Mouse (Mus musculus): ENCODE data around the gene Cyp4a10. TPM values are rescaled to one million over a fixed set of nuclear protein-coding genes. Genes with fewer than 3 reads are reported as not detected.
A peak's percentile ranks its signal among the peaks of the same experiment; 100 is the strongest.
"Not testable (repeated sequence)": the region's sequence is repeated elsewhere in the genome, so short reads cannot be mapped to it uniquely, and the experiment has no call there.

The Cyp4a10 gene
- not detected for total RNA-seq (2022)

DNA sequence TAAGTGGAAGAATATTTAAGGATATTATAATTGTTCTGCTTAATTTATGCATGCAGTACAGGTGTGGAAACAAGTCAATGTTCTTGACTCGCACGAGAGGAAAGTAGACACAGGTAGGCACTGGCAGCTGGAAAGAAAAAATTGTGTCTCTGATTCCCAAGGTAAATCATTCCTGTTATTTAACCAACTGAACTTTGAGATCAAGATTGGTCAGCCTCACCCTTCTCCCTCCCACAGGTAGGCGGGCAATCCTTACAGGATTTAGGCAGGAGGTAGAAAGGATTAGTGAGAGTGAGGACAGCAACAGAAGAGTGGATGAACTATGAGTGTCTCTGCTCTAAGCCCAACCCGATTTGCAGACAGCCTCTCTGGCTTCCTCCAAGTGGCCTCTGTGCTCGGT is at the start of gene Cyp4a10:
Cyp4a10 (plus strand) TSS at position 265 of the 400 bp plus-strand sequence.
- not testable (repeated sequence) for DNase-seq (ENCODE audit: low spot score in 2 of 2)

GRCm38 (mm10) chr4:115473585-115473984 is 44.5 kb upstream of the Cyp4a10 start:
- DNase-seq (ENCODE audit: low spot score in 2 of 2) = not testable (repeated sequence)

- DNase-seq (ENCODE audit: low spot score in 2 of 2) = peak in 1 of 2 experiments; percentile 8
Observed at GRCm38 (mm10) chr4:115476051-115476450, 42.0 kb upstream of the Cyp4a10 start.

DNA sequence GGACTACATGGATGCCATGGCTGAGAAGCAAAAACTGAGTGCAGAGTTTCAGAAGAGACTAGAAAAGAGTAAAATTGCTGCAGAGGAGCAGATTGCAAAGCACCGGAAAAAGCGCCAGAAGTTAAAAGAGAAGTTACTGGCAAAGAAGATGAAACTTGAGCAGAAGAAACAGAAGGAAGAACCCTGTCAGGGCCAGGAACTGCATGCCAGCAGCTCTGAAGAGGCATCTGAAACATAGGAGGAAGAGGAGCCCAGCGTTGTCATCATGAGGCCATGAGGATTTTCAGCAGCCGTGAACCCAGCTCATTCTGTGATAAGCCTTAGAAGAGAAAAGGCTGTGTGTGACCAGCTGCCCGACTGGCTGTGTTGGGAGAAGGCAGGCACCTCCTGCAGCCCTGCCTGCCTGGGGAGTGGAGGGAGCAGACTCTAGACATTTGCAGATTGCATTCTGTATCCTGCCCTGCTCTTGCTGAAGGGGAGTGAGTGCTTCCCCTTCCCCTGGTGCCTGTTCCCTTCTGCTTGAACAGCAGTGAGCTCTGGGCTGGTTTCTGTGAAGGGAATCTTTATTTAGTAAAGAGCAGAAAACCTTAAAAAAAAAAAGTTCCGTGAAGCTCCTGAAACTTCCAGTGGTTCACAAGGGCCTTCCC is 36.9 kb upstream of the Cyp4a10 start:
- DNase-seq (ENCODE audit: low spot score in 2 of 2) = no peak

- no peak for DNase-seq (ENCODE audit: low spot score in 2 of 2)
Observed at GRCm38 (mm10) chr4:115496001-115496400, 22.1 kb upstream of the Cyp4a10 start, which contains the start of gene Cyp4a14. Gene Cyp4a14 (minus strand): TSS chr4:115496142.

DNA sequence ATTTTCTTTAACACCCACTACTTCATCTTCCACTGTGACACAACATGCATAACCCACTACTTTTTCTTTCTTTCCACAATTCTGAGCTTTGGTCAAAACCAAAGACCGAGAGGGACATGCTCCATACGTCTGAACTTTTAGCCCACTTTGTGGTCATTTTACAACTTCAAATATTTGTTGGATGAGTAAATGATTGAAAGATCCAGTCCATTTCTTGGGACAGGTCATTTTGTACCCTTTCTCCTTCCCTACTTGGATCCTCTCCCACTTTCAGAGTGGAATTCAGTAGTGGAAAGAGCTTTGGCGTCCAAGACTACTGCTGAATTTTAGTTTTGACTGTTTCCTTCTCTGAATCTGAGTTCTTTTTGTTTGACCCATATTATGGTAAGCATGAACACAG is 20.6 kb upstream of the Cyp4a10 start:
- no peak for DNase-seq (ENCODE audit: low spot score in 2 of 2)

- DNase-seq (ENCODE audit: low spot score in 2 of 2) = not testable (repeated sequence)
Observed at GRCm38 (mm10) chr4:115513964-115514363, 4.1 kb upstream of the Cyp4a10 start.

DNA sequence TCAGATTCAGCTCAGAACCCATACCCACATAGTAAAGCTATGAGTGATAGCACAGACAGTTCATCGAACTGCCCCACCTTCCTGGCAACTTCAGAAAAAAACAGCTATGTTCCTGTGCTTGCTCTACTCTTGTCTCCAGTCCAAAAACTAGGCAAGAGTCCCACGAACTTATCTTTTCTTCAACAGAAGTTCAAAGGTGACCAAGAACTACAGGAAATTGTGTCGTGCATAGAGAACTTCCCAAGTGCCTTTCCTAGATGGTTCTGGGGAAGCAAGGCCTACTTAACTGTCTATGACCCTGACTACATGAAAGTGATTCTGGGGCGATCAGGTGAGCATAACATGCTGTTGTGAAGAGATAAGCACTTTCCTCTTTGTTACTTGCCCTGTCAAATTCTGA is 1.4 kb downstream of the Cyp4a10 start:
- DNase-seq (ENCODE audit: low spot score in 2 of 2) = no peak

DNA sequence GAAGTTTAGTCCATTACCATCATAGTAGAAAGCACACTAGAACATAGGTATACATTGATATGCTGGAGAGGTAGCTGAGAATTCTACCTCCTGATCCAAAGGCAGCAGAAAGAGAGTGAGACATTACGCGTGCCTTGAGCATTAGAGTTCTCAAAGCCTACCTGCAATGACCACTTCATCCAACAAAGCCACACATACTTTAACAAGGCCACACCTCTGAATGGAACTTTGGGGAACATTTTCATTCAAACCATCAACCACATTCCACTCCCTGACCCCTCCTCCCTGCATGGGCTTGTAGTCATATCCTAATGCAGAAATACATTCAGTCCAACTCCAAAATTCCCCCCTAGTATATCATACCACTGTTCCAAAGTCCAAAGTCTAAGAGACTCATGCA is 3.7 kb downstream of the Cyp4a10 start:
- no peak for DNase-seq (ENCODE audit: low spot score in 2 of 2)

DNA sequence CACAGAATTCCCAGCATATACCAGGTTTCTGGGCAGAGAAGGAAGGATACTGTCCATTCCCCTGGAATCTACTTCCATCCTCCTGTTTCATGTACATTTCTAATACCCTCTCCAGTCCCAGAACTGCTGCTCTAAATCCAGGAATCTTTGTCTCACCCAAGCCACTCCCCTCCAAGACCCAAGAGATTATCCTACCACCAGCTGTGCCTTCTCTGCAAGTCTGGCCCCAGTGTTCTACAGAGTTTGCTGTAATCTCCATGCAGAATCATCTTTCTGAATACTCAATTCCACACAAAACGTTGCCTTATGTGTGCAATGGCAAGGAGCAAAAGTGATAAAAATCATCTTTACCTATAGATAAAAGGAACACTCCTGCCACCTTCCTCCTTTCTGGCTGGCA is 27.0 kb downstream of the Cyp4a10 start:
- DNase-seq (ENCODE audit: low spot score in 2 of 2) = no peak

DNA sequence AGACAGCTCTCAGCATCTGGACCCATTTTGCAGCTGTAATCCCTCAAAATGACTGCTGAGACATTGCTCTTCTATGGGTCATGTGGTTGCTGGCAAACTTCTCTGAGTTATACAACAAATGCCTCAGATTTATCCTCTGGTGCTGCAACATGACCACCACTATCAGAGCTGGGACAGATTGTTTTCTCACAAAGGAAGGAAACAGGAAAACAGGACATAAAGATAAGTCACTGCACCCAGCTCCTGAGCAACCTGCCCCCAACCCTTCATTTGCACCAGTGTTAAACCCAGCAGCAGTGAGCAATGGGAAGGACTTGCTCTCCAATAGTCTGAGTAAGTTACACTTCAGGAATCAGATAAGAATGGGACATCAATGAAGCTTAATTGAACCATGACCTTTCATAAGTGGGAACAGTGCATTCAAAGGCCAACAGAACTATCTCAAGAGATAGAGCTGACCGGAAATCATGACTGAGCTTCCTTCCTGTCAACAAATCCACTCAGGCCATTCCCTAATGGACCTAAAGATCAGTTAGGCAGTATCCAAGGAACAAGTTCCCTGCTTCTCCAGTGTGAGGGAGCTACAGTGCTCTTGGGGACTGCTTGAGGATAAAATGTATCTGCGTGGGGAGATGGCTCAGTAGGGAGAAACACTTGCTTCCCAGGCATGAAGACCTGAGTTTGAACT is 28.2 kb downstream of the Cyp4a10 start:
- DNase-seq (ENCODE audit: low spot score in 2 of 2) = no peak

- no peak for DNase-seq (ENCODE audit: low spot score in 2 of 2)
Observed at GRCm38 (mm10) chr4:115552726-115553125, 34.7 kb downstream of the Cyp4a10 start.

GRCm38 (mm10) chr4:115555513-115555912 is 37.4 kb downstream of the Cyp4a10 start:
- no peak for DNase-seq (ENCODE audit: low spot score in 2 of 2)

DNA sequence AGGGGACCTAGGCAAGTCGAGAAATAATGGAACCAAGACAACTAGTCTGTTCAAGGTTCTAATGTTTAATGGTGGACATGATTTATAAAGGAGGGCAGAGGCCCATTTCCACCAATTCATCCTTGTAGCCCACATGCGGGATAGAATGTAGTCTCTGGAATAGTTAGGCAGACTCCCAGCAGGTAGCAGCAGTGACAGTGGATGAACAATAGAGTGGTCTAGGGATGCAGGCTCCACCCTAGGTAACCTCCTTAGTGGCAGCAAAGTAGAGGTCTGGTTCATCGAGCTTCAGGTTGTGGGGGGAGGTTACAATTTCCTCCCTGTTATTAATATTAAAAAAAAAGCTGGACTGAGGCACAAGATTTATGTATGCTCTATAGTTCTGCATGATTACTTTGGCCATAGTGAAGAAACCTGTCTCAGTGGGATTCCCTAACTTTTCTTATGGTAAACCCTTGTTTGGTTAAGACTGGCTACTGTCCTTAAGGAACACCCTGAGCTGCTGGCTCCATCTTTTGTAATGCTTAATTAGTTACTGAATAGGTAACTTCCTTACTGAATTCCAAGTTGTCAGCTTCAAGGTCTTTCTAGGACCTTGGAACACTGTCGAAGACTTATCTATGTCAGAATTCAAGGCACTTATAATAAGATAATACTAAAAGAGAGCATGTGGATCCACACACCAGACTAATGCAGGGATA is 39.9 kb downstream of the Cyp4a10 start:
- no peak for DNase-seq (ENCODE audit: low spot score in 2 of 2)

GRCm38 (mm10) chr4:115561236-115561635 is 43.2 kb downstream of the Cyp4a10 start:
- not testable (repeated sequence) for DNase-seq (ENCODE audit: low spot score in 2 of 2)

GRCm38 (mm10) chr4:115563401-115563800 is 45.3 kb downstream of the Cyp4a10 start, which contains the start of gene Cyp4a31:
Gene Cyp4a31 (plus strand): TSS chr4:115563649.
- no peak for DNase-seq (ENCODE audit: low spot score in 2 of 2)

DNA sequence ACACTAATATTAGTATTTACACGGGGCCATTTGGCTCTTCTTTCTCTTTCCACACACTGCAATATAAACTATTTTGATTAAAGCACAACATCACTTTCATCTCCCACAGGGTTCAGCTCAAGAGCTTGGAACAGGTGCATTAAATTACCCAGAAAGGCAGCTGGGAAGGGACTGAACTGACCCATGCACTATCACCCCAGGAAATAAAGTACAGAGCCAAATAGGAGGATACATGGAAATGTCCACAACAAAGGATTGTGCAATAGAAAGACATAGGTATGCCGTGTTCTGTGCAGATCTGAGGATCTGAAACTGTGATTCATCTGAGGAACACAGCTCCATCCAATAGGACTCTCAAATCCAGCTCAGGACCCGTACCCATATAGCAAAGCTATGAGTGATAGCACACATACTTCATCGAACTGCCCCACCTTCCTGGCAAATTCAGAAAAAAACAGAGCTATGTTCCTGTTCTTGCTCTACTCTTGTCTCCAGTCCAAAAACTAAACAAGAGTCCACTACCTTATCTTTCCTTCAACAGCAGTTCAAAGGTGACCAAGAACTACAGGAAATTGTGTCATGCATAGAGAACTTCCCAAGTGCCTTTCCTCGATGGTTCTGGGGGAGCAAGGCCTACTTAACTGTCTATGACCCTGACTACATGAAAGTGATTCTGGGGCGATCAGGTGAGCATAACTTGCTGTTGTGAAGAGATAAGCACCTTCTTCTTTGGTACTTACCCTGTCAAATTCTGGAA is 46.6 kb downstream of the Cyp4a10 start:
- not testable (repeated sequence) for DNase-seq (ENCODE audit: low spot score in 2 of 2)

GRCm38 (mm10) chr4:115575255-115575654 is 57.2 kb downstream of the Cyp4a10 start:
- no peak for DNase-seq (ENCODE audit: low spot score in 2 of 2)

GRCm38 (mm10) chr4:115575776-115576175 is 57.7 kb downstream of the Cyp4a10 start:
- DNase-seq (ENCODE audit: low spot score in 2 of 2) = no peak

GRCm38 (mm10) chr4:115583036-115583435 is 65.0 kb downstream of the Cyp4a10 start:
- DNase-seq (ENCODE audit: low spot score in 2 of 2) = no peak

Measured in left cerebral cortex, adult 8-10 months (tissue).